Mouse (Mus musculus) brain, embryonic 14.5 days (tissue): ENCODE data around the gene Amelx. TPM values are rescaled to one million over a fixed set of nuclear protein-coding genes. Genes with fewer than 3 reads are reported as not detected.

ENCODE experiments used
- DNase-seq: peaks from one replicate; pipeline ENCODE4 v3.0.0-alpha.2; 2011; ENCODE audit warnings: low read depth
- CTCF ChIP-seq: fragments of 200-500 bp; IDR thresholded peaks from 2 replicates; pipeline ENCODE4 v1.5.1; 2012; ENCODE audit warnings: inconsistent platforms, mild to moderate bottlenecking, moderate library complexity, borderline replicate concordance; ENCODE audit not compliant: insufficient read depth, insufficient read length; ENCODE audit errors: extremely low read depth
- POLR2A ChIP-seq: fragments of 200-500 bp; IDR thresholded peaks from 2 replicates; pipeline ENCODE4 v1.6.1; 2012; ENCODE audit warnings: mild to moderate bottlenecking, inconsistent platforms, borderline replicate concordance; ENCODE audit not compliant: poor library complexity, insufficient read depth, insufficient read length, severe bottlenecking; ENCODE audit errors: extremely low read depth
- polyA plus RNA-seq: library from polyadenylated mRNA; depleted of rRNA; stranded (reverse); fragments of >200 nt; gene quantifications from 2 replicates; pipeline ENCODE4 v1.2.3, GENCODE M21; 2012; rRNA removed

Amelx gene
- not detected in 2 replicates for polyA plus RNA-seq

- TF ChIP-seq CTCF (no peak), POLR2A (no peak)
- no peak for DNase-seq
These were observed at the start of gene Amelx for GRCm38 (mm10) chrX:169187100-169187499. Gene Amelx (minus strand): TSS chrX:169187200.

- no peak for DNase-seq
- TF ChIP-seq POLR2A, result no peak
- TF ChIP-seq CTCF, result no peak
These were observed 35.5 kb upstream of the Amelx start for GRCm38 (mm10) chrX:169222357-169223062.

- no peak for TF ChIP-seq POLR2A
- no peak for TF ChIP-seq CTCF
- DNase-seq, result no peak
These were observed 33.1 kb upstream of the Amelx start for GRCm38 (mm10) chrX:169220064-169220463.

- TF ChIP-seq CTCF (no peak), POLR2A (no peak)
- DNase-seq, result no peak
These were observed 23.0 kb upstream of the Amelx start for GRCm38 (mm10) chrX:169210019-169210418.

- DNase-seq, result no peak
- TF ChIP-seq POLR2A (no peak), CTCF (no peak)
These were observed 8.4 kb downstream of the Amelx start for GRCm38 (mm10) chrX:169178634-169179033.

GRCm38 (mm10) chrX:169173796-169174195, 13.2 kb downstream of the Amelx start:
- peak; percentile 0 for DNase-seq

GRCm38 (mm10) chrX:169170981-169171380, 16.0 kb downstream of the Amelx start:
- no peak for TF ChIP-seq POLR2A
- TF ChIP-seq CTCF, result no peak
- DNase-seq, result no peak

More at GRCm38 (mm10) chrX:169173796-169174195, 13.2 kb downstream of the Amelx start:
- TF ChIP-seq CTCF (no peak), POLR2A (no peak)

- no peak for TF ChIP-seq POLR2A
- no peak for TF ChIP-seq CTCF
These were observed 28.6 kb downstream of the Amelx start for GRCm38 (mm10) chrX:169158385-169158784.

GRCm38 (mm10) chrX:169153805-169154204, 33.2 kb downstream of the Amelx start:
- no peak for DNase-seq
- no peak for TF ChIP-seq POLR2A
- TF ChIP-seq CTCF, result no peak

More at GRCm38 (mm10) chrX:169158385-169158784, 28.6 kb downstream of the Amelx start:
- DNase-seq, result no peak

- TF ChIP-seq POLR2A, result no peak
- TF ChIP-seq CTCF, result no peak
- DNase-seq, result no peak
These were observed 46.5 kb downstream of the Amelx start for GRCm38 (mm10) chrX:169140467-169140866.

GRCm38 (mm10) chrX:169139758-169140157, 47.2 kb downstream of the Amelx start:
- DNase-seq, result no peak
- TF ChIP-seq POLR2A, result no peak
- TF ChIP-seq CTCF, result no peak

Other genes starting within 250 kb of the Amelx start
- gene Hccs, start 133.2 kb upstream of the Amelx start, polyA plus RNA-seq, result 20.4 and 22.9 TPM in 2 replicates